Mouse (Mus musculus) hindbrain, embryonic 14.5 days (tissue): ENCODE results near the gene Dock10. TPM values are rescaled to one million over a fixed set of nuclear protein-coding genes. Genes with fewer than 3 reads are reported as not detected.

Source experiments
- ATAC-seq: fragments of 200-750 bp; cut with Nextera tagmentation; 2 replicates; pipeline ENCODE4 v1.8.0; 2017; ENCODE audit warnings: moderate number of reproducible peaks, mild to moderate bottlenecking, moderate TSS enrichment, moderate library complexity; ENCODE audit not compliant: low FRiP score
- DNase-seq: peaks from one replicate; pipeline ENCODE4 v3.0.0-alpha.2; 2015; ENCODE audit warnings: low spot score
- H3K27ac ChIP-seq: fragments of 300-500 bp; sonication (generic); 2 replicates; pipeline ENCODE4 v1.5.1; 2014; ENCODE audit warnings: mild to moderate bottlenecking, moderate library complexity
- H3K27me3 ChIP-seq: fragments of 300-500 bp; sonication (generic); 2 replicates; pipeline ENCODE4 v1.6.1; 2014; ENCODE audit warnings: mild to moderate bottlenecking, low read length, mixed read lengths; ENCODE audit not compliant: control insufficient read depth, insufficient read depth
- H3K36me3 ChIP-seq: fragments of 300-500 bp; sonication (generic); replicated peaks from 2 replicates; pipeline ENCODE4 v1.6.1; 2014; ENCODE audit not compliant: control insufficient read depth, insufficient read depth
- H3K4me1 ChIP-seq: fragments of 300-500 bp; sonication (generic); replicated peaks from 2 replicates; pipeline ENCODE4 v1.6.1; 2014; ENCODE audit warnings: antibody characterized with exemption, low read length, mixed read lengths; ENCODE audit not compliant: control insufficient read depth, insufficient read depth
- H3K4me2 ChIP-seq: fragments of 300-500 bp; sonication (generic); replicated peaks from 2 replicates; pipeline ENCODE4 v1.6.1; 2014; ENCODE audit warnings: mild to moderate bottlenecking, moderate library complexity
- H3K4me3 ChIP-seq: fragments of 300-500 bp; sonication (generic); replicated peaks from 2 replicates; pipeline ENCODE4 v1.5.1; 2014; ENCODE audit warnings: mild to moderate bottlenecking, low read length
- H3K9ac ChIP-seq: fragments of 300-500 bp; sonication (generic); 2 replicates; pipeline ENCODE4 v1.6.1; 2014
- H3K9me3 ChIP-seq: fragments of 300-500 bp; sonication (generic); 2 replicates; pipeline ENCODE4 v1.6.1; 2016; ENCODE audit warnings: low read length; ENCODE audit not compliant: control insufficient read depth
- WGBS: fragments of 180-500 bp; shearing (Covaris S2); extraction: QIAGEN DNeasy Blood & Tissue Kit; methylation state at CpG from one replicate; pipeline ENCODE4 v1.1.7; 2014; 5-methylcytosine and 5-hydroxymethylcytosine counted together
- polyA plus RNA-seq: library from polyadenylated mRNA; unstranded; fragments of >200 nt; fragmentation: Nextera tagmentation; extraction: Ambion mirVana; gene quantifications from 2 replicates; pipeline ENCODE4 v1.2.1, GENCODE M21; 2014

The Dock10 gene
- polyA plus RNA-seq, 1 experiment from 2014 or later, result 6.1 TPM

DNA sequence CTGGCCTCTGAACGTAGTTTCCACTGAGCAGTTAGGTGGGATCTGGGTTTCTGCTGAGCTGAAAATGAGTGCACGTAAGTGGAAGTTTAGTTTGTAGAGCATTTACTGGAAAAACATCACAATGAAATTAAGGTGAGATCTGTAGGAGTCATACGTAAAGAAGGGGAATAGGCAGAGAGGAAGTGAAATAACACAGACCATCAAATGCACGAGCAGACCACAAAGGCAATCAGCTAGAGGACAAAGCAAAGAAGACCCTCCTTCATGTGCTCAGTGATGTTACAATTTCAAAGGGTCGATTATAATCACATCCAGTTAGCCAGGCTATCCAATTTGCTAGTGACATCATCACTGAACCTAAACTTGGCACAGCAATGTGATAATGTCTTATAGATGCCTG is 87.3 kb downstream of the Dock10 start:
- no peaks in the 10 kb centered on the region for H3K27me3 ChIP-seq
- no peak overlapping the region for H3K27ac ChIP-seq
- no peaks in the 10 kb centered on the region for H3K4me1 ChIP-seq
- WGBS, result 85% methylated on average over 5 of the region's 5 CpGs
- DNase-seq, result no peak
- H3K9ac ChIP-seq, result no peak overlapping the region
- no peaks in the 10 kb centered on the region for H3K9me3 ChIP-seq
- ATAC-seq, result no peak
- no peak overlapping the region for H3K4me3 ChIP-seq
- no peak overlapping the region for H3K4me2 ChIP-seq
- H3K36me3 ChIP-seq, result no peaks in the 10 kb centered on the region

- WGBS, result 84% methylated on average over 7 of the region's 7 CpGs
- Histone ChIP-seq H3K9ac (no peak overlapping the region), H3K4me3 (no peak overlapping the region), H3K36me3 (no peaks in the 10 kb centered on the region), H3K27ac (no peak overlapping the region), H3K4me2 (no peak overlapping the region), H3K4me1 (no peaks in the 10 kb centered on the region), H3K9me3 (no peaks in the 10 kb centered on the region), H3K27me3 (no peaks in the 10 kb centered on the region)
- ATAC-seq, result no peak
- DNase-seq, result no peak
These were observed 87.9 kb downstream of the Dock10 start for GRCm38 (mm10) chr1:80670387-80670786.

GRCm38 (mm10) chr1:80665761-80666160 is 92.6 kb downstream of the Dock10 start:
- Histone ChIP-seq H3K9ac (no peak overlapping the region), H3K36me3 (no peaks in the 10 kb centered on the region), H3K4me1 (no peaks in the 10 kb centered on the region), H3K9me3 (no peaks in the 10 kb centered on the region), H3K4me2 (no peak overlapping the region), H3K4me3 (no peak overlapping the region), H3K27ac (no peak overlapping the region), H3K27me3 (no peaks in the 10 kb centered on the region)
- no peak for ATAC-seq
- DNase-seq, result no peak

DNA sequence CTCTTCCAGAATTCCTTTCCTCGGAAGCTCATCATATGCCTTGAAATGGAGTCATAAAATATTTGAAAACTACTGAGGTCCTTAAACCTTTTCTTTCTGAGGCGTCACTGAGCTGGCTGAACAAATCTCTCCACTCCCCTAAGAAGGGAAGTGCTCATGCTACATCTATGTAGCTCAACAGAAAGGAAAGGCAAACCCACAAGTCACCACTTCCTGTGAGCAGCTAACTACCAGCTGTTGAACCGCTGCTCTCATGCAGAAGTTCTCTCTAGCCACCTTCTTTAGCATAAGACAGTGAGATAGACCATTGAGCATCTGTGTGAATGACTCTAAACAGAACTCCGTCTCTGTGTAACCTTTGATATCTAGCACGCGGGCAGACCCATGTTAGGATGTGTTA is 93.2 kb downstream of the Dock10 start:
- no peaks in the 10 kb centered on the region for H3K36me3 ChIP-seq
- DNase-seq, result no peak

DNA sequence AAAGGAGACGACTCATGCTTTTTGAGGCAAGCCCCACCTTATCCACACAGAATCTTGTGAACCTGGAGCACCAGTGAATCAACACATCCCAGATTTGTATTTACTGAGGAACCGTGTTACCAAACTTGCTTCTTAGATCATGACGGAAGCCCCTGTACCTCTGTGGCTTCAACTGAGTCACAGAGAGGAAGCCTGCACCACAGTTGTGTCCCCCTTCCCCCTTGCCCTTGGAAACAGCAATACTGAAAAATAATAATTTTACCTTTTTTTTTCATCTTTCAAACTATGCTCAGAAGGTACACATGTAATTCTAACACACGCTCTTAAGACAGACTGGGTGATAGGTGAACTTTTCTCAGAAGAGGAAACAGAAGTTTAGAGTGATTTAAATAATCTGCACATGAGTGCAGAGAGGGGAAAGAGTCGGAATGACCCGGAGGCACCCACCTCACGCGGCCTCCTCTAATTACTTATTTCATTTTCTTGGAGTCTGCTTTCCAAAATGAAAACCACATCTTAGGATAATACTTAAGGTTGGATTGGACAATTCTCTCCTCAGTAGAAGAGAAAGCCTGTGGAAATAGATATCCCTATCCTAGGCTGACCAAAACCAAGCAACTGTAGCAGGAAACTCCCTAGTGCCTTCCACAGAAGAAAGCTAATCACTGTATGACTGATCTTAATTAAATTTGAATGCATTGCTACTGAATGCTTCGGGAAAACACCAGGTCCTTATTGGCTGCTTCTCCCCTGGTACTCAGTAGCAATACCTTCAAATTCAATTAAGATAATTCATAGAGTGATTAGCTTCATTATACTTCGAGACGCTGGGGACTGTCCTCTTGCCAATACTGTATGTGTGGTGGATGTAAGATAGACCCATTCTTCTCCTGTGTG is 96.6 kb downstream of the Dock10 start:
- Histone ChIP-seq H3K27ac (no peak overlapping the region), H3K4me2 (no peak overlapping the region), H3K9ac (no peak overlapping the region), H3K4me1 (no peaks in the 10 kb centered on the region), H3K4me3 (no peak overlapping the region), H3K27me3 (no peaks in the 10 kb centered on the region), H3K9me3 (no peaks in the 10 kb centered on the region), H3K36me3 (no peaks in the 10 kb centered on the region)
- 75% methylated on average over 11 of the region's 11 CpGs for WGBS
- ATAC-seq (peak; percentile 76), DNase-seq (no peak)

More for the DNA sequence above, 93.2 kb downstream of the Dock10 start:
- no peak for ATAC-seq
- no peaks in the 10 kb centered on the region for H3K9me3 ChIP-seq
- H3K4me1 ChIP-seq, result no peaks in the 10 kb centered on the region
- no peak overlapping the region for H3K4me2 ChIP-seq
- no peak overlapping the region for H3K9ac ChIP-seq
- WGBS, result 92% methylated on average over 6 of the region's 6 CpGs
- no peak overlapping the region for H3K27ac ChIP-seq
- no peak overlapping the region for H3K4me3 ChIP-seq
- no peaks in the 10 kb centered on the region for H3K27me3 ChIP-seq

- H3K4me1 ChIP-seq, result no peaks in the 10 kb centered on the region
- no peaks in the 10 kb centered on the region for H3K36me3 ChIP-seq
- H3K9ac ChIP-seq, result no peak overlapping the region
- no peak overlapping the region for H3K4me3 ChIP-seq
- H3K4me2 ChIP-seq, result no peak overlapping the region
- H3K27ac ChIP-seq, result no peak overlapping the region
- H3K27me3 ChIP-seq, result no peaks in the 10 kb centered on the region
- no peak for DNase-seq
- no peak for ATAC-seq
- 80% methylated on average over 6 of the region's 6 CpGs for WGBS
- no peaks in the 10 kb centered on the region for H3K9me3 ChIP-seq
These were observed 98.7 kb downstream of the Dock10 start for GRCm38 (mm10) chr1:80659465-80660245.

DNA sequence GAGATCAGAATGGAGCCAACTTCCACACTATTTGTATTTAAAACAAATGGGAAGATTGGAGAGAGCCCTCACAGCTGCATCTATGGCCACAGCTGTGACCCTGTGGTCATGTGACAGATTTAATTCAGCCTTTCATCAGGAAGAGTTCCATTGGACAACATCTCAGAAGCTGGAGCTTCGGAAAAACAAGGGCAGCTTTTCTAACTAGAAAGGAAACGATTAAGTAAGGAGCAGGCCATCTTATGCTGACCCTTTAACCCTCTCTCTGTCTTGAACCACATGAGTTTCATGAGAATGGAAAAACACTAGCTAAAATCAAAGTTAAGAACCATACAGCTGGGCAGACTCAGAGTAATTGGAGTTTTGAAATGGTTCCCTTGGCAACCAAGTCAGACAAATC is 101.9 kb downstream of the Dock10 start:
- no peaks in the 10 kb centered on the region for H3K9me3 ChIP-seq
- H3K4me3 ChIP-seq, result no peak overlapping the region
- H3K36me3 ChIP-seq, result no peaks in the 10 kb centered on the region
- 51% methylated on average over 2 of the region's 2 CpGs for WGBS
- DNase-seq (no peak), ATAC-seq (no peak)
- no peaks in the 10 kb centered on the region for H3K27me3 ChIP-seq
- H3K4me1 ChIP-seq, result no peaks in the 10 kb centered on the region
- 0 out of 2 replicates have a peak overlapping the region, but pooled peaks have one; percentile 9 for H3K27ac ChIP-seq
- H3K9ac ChIP-seq, result no peak overlapping the region
- no peak overlapping the region for H3K4me2 ChIP-seq

DNA sequence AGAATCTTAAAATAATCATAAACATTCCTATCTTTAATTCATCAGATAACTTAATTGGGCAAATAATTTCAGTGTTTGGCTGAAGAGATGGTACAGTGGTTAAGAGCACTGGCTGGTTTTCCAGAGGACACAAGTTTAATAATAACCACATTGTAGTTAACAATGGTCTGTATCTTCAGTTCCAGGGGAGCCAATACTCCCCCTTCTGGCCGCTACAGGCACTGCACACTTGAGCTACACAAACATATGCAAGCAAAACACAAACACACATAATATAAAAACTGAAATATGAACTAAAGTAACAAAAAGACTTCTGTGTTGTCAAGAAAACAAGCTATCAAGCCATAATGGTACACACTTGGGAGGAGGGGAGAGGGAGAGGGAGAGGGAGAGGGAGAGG is 102.5 kb downstream of the Dock10 start:
- Histone ChIP-seq H3K27me3 (no peaks in the 10 kb centered on the region), H3K27ac (no peak overlapping the region), H3K36me3 (no peaks in the 10 kb centered on the region), H3K4me1 (no peaks in the 10 kb centered on the region), H3K9ac (no peak overlapping the region), H3K4me3 (no peak overlapping the region), H3K4me2 (no peak overlapping the region), H3K9me3 (no peaks in the 10 kb centered on the region)
- ATAC-seq (no peak), DNase-seq (no peak)
- WGBS, result 82% methylated on average over 1 of the region's 1 CpGs

- 84% methylated on average over 4 of the region's 4 CpGs for WGBS
- DNase-seq (no peak), ATAC-seq (no peak)
- H3K27ac ChIP-seq, result no peak overlapping the region
- H3K4me1 ChIP-seq, result no peaks in the 10 kb centered on the region
- H3K4me2 ChIP-seq, result no peak overlapping the region
- no peaks in the 10 kb centered on the region for H3K36me3 ChIP-seq
- no peak overlapping the region for H3K4me3 ChIP-seq
- H3K9me3 ChIP-seq, result no peaks in the 10 kb centered on the region
- no peak overlapping the region for H3K9ac ChIP-seq
- no peaks in the 10 kb centered on the region for H3K27me3 ChIP-seq
These were observed 103.1 kb downstream of the Dock10 start for GRCm38 (mm10) chr1:80655195-80655594.
